Mouse (Mus musculus): ENCODE measurements around the gene Gm11627.
"Not testable (repeated sequence)": the region's sequence is repeated elsewhere in the genome, so short reads cannot be mapped to it uniquely, and the experiment has no call there.

Gm11627 gene

GRCm38 (mm10) chr11:102564952-102565671 is 14.1 kb downstream of the Gm11627 start:
- DNase-seq (ENCODE audit: low spot score in 2 of 2), result not testable (repeated sequence)

GRCm38 (mm10) chr11:102558704-102559103 is 20.6 kb downstream of the Gm11627 start:
- DNase-seq (ENCODE audit: low spot score in 2 of 2), result no peak

GRCm38 (mm10) chr11:102557386-102557785 is 21.9 kb downstream of the Gm11627 start:
- no peak for DNase-seq (ENCODE audit: low spot score in 2 of 2)

GRCm38 (mm10) chr11:102556716-102557074 is 22.6 kb downstream of the Gm11627 start:
- DNase-seq (ENCODE audit: low spot score in 2 of 2), result no peak

- DNase-seq (ENCODE audit: low spot score in 2 of 2), result peak; percentile 82 to 90
These were observed 23.1 kb downstream of the Gm11627 start, which contains the start of gene Gpatch8 for GRCm38 (mm10) chr11:102556031-102556715. Gpatch8 (minus strand) TSS chr11:102556392.

- DNase-seq (ENCODE audit: low spot score in 2 of 2), result no peak
These were observed 23.7 kb downstream of the Gm11627 start for GRCm38 (mm10) chr11:102555400-102556030.

- no peak for DNase-seq (ENCODE audit: low spot score in 2 of 2)
These were observed 27.2 kb downstream of the Gm11627 start for GRCm38 (mm10) chr11:102552051-102552450.

GRCm38 (mm10) chr11:102551176-102551575 is 28.1 kb downstream of the Gm11627 start:
- DNase-seq (ENCODE audit: low spot score in 2 of 2), result no peak

GRCm38 (mm10) chr11:102541471-102541870 is 37.8 kb downstream of the Gm11627 start:
- no peak for DNase-seq (ENCODE audit: low spot score in 2 of 2)

- not testable (repeated sequence) for DNase-seq (ENCODE audit: low spot score in 2 of 2)
These were observed 39.0 kb downstream of the Gm11627 start for GRCm38 (mm10) chr11:102540286-102540685.

- DNase-seq (ENCODE audit: low spot score in 2 of 2), result no peak
These were observed 39.6 kb downstream of the Gm11627 start for GRCm38 (mm10) chr11:102539690-102540089.

- no peak for DNase-seq (ENCODE audit: low spot score in 2 of 2)
These were observed 43.1 kb downstream of the Gm11627 start for GRCm38 (mm10) chr11:102536210-102536609.

- DNase-seq (ENCODE audit: low spot score in 2 of 2), result no peak
These were observed 45.2 kb downstream of the Gm11627 start for GRCm38 (mm10) chr11:102534078-102534477.

GRCm38 (mm10) chr11:102531425-102531824 is 47.8 kb downstream of the Gm11627 start:
- DNase-seq (ENCODE audit: low spot score in 2 of 2), result no peak

All from urinary bladder, adult 18-20 months (tissue).